Mouse (Mus musculus) embryo, embryonic 11.5 days (tissue): ENCODE data around the gene H2-T24.
A peak's percentile ranks its signal among the peaks of the same experiment; 100 is the strongest.
"Not testable (repeated sequence)": the region's sequence is repeated elsewhere in the genome, so short reads cannot be mapped to it uniquely, and the experiment has no call there.

ENCODE experiments used
- DNase-seq: peaks from one replicate; pipeline ENCODE4 v3.0.0-alpha.2; 2012; ENCODE audit warnings: low read depth, low spot score

Gene H2-T24

DNA sequence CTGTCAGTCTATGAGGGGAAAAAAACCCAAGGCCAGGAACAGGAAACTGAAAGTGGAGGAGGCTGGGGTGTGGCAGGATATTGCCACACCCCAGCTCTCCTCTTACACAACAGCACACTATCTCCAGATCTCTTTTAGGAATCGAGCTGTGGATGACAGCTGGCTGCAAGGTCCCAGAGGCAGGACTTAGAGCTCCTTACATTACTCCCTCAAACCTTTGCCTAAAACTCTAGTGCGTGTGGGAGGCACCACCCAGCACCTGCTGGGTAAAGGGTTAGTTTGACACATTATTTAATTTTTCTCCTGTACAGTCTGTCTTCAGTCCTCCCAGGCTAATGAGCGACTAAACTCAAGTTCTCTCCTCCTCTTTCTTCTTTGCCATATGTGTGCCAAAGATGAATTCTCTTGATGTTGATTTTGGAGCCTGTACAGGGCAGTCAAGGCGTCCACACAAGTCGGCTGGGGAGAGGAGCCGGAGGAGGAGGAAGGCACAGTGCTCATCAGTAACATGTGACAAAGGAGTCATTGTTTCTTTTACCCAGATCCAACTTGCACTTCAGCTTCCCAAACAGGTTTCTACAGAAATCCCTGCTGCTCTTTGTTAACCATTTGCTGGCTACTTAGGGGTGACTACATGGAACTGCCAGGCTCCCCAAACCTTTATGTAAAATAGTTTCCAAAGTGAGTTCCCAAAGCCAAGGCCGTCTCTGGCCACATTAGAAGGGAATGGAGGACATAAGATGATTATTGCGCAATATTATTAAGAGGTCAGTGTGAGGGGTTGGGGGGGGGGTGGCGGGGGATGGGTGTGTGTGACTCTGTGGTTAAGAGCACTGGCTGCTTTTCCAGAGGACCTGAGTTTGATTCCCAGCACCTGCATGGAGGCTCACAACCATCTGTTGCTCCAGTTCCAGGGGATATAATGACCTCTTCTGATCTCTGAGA, 3.6 kb upstream of the H2-T24 start:
- DNase-seq, result no peak

DNA sequence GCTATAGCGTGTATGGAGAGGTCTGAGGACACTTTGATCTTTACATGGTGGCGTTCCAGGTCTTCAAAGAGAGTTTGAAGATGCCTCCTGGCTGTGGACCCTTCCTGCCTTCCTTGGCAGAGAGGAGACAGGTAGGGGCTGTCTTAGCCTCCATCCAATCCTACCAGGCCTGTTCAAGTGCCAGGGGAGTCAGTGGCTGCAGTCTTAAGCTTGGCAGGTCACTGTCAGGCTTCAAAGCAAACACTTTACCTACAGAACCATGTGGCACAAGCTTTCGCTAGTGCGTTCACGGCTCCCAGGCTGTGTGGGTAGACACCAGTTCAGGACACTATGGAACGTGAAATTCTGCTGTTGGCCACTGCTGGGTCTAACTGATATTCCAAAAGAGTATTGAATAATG, 2.6 kb upstream of the H2-T24 start:
- DNase-seq, result no peak

GRCm38 (mm10) chr17:36022098-36022497, 1.7 kb upstream of the H2-T24 start:
- DNase-seq, result no peak

DNA sequence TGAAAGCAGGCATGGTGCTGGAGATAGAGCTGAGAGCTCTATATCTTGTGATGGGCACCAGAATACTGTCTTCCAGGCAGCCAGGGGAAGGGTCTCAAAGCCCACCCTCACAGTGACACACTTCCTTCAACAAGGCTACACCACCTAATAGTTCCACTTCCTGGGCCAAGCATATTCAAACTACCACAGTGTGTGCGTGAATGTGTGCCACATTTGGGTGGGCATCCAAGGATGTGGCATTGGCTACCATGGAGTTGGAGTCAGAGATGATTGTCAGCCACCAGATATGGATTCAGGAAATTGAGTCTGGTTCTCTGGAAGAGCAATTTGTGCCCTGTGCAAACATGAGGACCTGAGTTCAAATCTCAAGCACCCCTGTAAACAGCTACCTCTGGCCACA, 949 bp upstream of the H2-T24 start:
- no peak for DNase-seq

GRCm38 (mm10) chr17:36019519-36019918, 841 bp downstream of the H2-T24 start:
- DNase-seq, result no peak

DNA sequence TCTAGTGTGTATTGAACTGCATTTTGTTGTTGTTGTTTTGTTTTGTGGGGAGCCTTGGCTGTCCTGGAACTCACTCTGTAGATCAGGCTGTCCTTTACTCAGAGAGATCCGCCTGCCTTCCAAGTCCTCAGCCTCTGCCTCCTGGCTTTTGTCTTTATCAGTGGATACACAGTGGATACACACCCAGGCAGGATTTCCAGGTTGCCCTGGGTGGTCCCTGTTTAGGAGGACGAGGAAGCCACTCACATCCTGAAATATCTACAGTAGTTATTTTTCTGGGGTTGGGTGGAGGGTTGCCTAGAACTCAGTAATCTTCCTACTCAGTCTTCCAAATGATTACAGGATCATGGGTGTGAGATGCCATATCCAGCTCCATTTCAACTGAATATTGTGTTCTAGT, 1.4 kb downstream of the H2-T24 start:
- DNase-seq, result no peak

- no peak for DNase-seq
Measured at GRCm38 (mm10) chr17:36017046-36017445, 3.3 kb downstream of the H2-T24 start.

GRCm38 (mm10) chr17:36014977-36015376, 5.4 kb downstream of the H2-T24 start:
- no peak for DNase-seq

GRCm38 (mm10) chr17:36004409-36004808, 16.0 kb downstream of the H2-T24 start:
- DNase-seq, result not testable (repeated sequence)

DNA sequence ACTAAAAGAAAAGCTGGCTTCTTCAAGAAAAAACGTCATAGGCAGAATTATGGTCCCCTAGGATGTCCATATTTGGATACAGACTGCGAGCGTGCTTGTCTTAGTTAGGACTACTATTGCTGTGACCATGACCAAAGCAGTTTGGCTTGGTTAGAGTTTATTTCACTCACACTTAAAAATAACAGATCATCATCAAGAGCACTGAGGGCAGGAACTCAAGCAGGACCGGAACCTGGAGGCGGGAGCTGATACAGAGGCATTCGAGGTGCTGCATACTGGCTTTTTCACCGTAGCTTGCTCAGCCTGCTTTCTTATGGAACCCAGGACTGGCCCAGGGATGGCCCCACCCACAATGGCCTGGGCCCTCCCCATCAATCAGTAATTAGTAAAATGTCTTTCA, 17.0 kb downstream of the H2-T24 start:
- DNase-seq, result no peak

DNA sequence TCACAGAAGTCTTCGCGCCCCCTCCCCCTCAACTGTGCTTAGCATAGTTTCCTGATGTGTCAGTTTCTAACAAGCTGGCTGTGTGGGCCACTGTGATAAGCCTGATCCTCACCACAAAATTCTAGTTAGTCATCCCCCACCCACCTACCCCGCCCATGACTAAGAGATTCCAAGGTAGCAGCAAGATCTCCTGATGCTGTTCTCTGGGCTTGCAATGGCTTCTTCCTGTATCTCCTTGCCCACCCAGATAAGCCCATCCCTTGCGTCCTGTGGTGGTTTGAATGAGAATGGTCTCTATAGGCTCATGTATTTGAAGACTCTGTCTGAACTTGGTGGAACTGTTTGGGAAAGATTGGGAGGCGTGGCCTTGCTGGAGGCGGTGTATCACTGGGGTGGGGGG, 18.4 kb downstream of the H2-T24 start:
- DNase-seq, result no peak

- DNase-seq, result no peak
Measured at GRCm38 (mm10) chr17:36001121-36001897, 19.1 kb downstream of the H2-T24 start.

- no peak for DNase-seq
Measured at GRCm38 (mm10) chr17:36000349-36000748, 20.0 kb downstream of the H2-T24 start.

- DNase-seq, result no peak
Measured at GRCm38 (mm10) chr17:35999356-35999755, 21.0 kb downstream of the H2-T24 start.

- no peak for DNase-seq
Measured at GRCm38 (mm10) chr17:35998545-35999305, 21.6 kb downstream of the H2-T24 start.

DNA sequence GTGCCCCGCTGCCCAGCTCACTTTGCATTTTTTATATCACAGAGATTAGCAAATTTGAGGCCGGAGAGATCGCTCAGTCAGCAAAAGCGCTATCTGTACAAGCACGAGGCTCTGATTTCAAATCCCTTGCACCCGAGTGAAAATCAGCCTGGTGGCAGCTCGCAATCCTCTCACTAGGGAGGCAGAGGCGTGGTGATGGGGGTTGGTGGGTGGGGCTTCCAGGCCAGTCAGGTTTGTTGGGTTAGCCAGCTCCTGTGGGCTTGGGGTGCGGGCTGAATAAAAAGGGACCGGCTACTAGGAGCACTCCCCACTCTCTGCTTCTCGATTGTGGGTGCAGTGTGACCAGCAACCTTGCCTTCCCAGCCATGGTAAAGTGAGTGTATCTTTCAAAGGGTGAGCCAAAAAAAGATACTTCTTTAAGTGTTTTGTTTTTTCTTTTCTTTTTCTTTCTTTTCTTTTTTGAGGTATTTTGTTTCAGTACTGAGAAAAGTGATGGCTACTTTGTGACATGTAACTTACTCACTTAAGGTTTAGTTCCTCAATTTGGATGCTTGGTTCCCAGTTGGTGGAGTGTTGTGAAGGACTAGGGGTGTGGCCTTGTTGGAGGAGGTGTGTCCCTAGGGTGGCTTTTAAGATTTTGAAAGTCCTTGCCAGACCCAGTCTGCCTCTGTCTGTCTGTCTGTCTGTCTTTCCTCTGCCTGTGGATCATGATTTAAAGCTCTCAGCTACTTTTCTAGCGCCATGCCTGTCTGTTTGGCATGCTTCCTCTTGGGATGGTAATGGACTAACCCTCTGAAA, 22.4 kb downstream of the H2-T24 start:
- no peak for DNase-seq

DNA sequence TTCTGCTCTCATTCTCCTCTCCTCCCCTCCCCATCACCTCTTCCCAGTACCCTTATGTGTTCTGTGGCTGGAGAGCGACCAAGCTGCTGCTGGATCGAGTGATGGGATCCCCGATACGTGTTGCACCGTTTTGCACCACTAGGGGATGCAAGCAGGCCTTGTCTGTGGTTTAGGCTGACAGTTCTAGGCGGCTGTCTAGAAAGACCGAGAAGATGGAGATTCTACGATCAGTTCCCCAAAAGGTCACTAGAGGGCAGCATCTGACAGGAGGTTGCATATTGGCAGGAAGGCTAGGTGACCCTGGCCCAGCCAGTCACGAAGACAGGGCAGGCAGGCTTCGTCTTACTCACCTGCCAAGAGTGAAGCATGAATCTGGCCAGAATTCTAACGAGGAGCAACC, 23.4 kb downstream of the H2-T24 start:
- peak; percentile 94 for DNase-seq

- no peak for DNase-seq
Measured at GRCm38 (mm10) chr17:35994879-35995240, 25.5 kb downstream of the H2-T24 start.

DNA sequence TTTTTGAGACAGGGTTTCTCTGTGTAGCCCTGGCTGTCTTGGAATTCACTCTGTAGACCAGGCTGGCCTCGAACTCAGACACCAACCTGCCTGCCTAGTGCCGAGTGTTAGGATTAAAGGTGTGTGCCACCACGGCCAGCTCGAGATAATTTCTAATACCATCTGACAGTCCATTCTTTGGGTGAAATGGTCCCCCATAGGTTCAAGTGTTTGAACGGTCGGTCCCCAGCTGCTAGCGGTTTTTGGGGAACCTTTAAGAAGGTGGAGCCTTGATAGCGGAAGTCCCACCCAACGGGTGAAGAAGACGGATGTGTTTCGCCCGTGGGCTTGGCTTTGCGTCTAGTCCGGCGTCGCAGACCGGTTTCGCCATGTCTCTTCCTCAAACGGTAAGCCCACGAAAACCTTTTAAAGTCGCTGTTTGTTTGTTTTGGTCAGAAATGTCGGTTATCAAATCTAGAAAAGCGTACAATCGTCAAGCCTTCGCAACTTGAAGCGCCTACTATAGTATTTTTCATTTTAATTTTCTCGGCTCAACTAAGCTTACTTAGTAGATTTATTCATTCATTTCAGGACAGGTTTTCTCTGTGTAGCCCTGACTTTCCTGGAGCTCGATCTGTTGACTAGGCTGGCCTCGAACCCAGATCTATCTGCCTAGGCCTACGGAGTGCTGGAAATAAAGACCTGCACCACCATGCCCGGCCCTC, 26.0 kb downstream of the H2-T24 start:
- DNase-seq, result peak; percentile 68

GRCm38 (mm10) chr17:35993675-35994074, 26.7 kb downstream of the H2-T24 start:
- peak; percentile 73 for DNase-seq

GRCm38 (mm10) chr17:35991781-35992180, 28.6 kb downstream of the H2-T24 start:
- DNase-seq, result no peak
